Mouse (Mus musculus) large intestine, adult 2 months (tissue): ENCODE measurements around the gene Tomm40. TPM values are rescaled to one million over a fixed set of nuclear protein-coding genes. Genes with fewer than 3 reads are reported as not detected.
A peak's percentile ranks its signal among the peaks of the same experiment; 100 is the strongest.

Source experiments
- DNase-seq: peaks from one replicate; pipeline ENCODE4 v3.0.0-alpha.2; 2012; ENCODE audit warnings: low read depth, low spot score
- WGBS: fragments of 180-500 bp; shearing (Covaris S2); methylation state at CpG from one replicate; pipeline ENCODE4 v1.1.7; 2018; 5-methylcytosine and 5-hydroxymethylcytosine counted together
- polyA plus RNA-seq: library from polyadenylated mRNA; depleted of rRNA; stranded (reverse); fragments of >200 nt; gene quantifications from 2 replicates; pipeline ENCODE4 v1.2.3, GENCODE M21; 2012

Gene Tomm40
- polyA plus RNA-seq, 1 experiment, result 115 TPM

- DNase-seq, result no peak
- WGBS, result 56% methylated on average over 6 of the region's 6 CpGs
Observed at GRCm38 (mm10) chr7:19746426-19747201, 31.4 kb upstream of the Tomm40 start.

- no peak for DNase-seq
- 75% methylated on average over 10 of the region's 10 CpGs for WGBS
Observed at GRCm38 (mm10) chr7:19745971-19746370, 30.7 kb upstream of the Tomm40 start.

- WGBS, result 55% methylated on average over 14 of the region's 14 CpGs
- no peak for DNase-seq
Observed at GRCm38 (mm10) chr7:19744590-19745385, 29.6 kb upstream of the Tomm40 start.

- no peak for DNase-seq
- WGBS, result 80% methylated on average over 6 of the region's 6 CpGs
Observed at GRCm38 (mm10) chr7:19743791-19744190, 28.6 kb upstream of the Tomm40 start.

GRCm38 (mm10) chr7:19742468-19742867 is 27.2 kb upstream of the Tomm40 start:
- no peak for DNase-seq
- WGBS, result 50% methylated on average over 5 of the region's 5 CpGs

- no peak for DNase-seq
- WGBS, result 48% methylated on average over 8 of the region's 8 CpGs
Observed at GRCm38 (mm10) chr7:19741329-19742031, 26.2 kb upstream of the Tomm40 start.

GRCm38 (mm10) chr7:19740269-19740668 is 25.0 kb upstream of the Tomm40 start:
- DNase-seq, result no peak
- WGBS, result 86% methylated on average over 11 of the region's 11 CpGs

GRCm38 (mm10) chr7:19738771-19739170 is 23.5 kb upstream of the Tomm40 start:
- 90% methylated on average over 3 of the region's 3 CpGs for WGBS
- DNase-seq, result no peak

GRCm38 (mm10) chr7:19736389-19737057 is 21.3 kb upstream of the Tomm40 start:
- DNase-seq, result no peak
- WGBS, result 73% methylated on average over 16 of the region's 16 CpGs

- 89% methylated on average over 10 of the region's 10 CpGs for WGBS
- DNase-seq, result no peak
Observed at GRCm38 (mm10) chr7:19734178-19734666, 19.0 kb upstream of the Tomm40 start.

GRCm38 (mm10) chr7:19726541-19726940 is 11.3 kb upstream of the Tomm40 start:
- no peak for DNase-seq
- 93% methylated on average over 4 of the region's 4 CpGs for WGBS

- 42% methylated on average over 12 of the region's 12 CpGs for WGBS
- DNase-seq, result peak; percentile 48
Observed at GRCm38 (mm10) chr7:19724167-19724566, 8.9 kb upstream of the Tomm40 start.

GRCm38 (mm10) chr7:19722754-19723195 is 7.5 kb upstream of the Tomm40 start:
- WGBS, result 82% methylated on average over 6 of the region's 6 CpGs
- DNase-seq, result no peak

- 92% methylated on average over 4 of the region's 4 CpGs for WGBS
- no peak for DNase-seq
Observed at GRCm38 (mm10) chr7:19719200-19719599, 4.0 kb upstream of the Tomm40 start.

- DNase-seq, result no peak
- 90% methylated on average over 5 of the region's 5 CpGs for WGBS
Observed at GRCm38 (mm10) chr7:19718297-19718952, 3.2 kb upstream of the Tomm40 start.

- WGBS, result 89% methylated on average over 4 of the region's 4 CpGs
Observed at GRCm38 (mm10) chr7:19717346-19717745, 2.1 kb upstream of the Tomm40 start.

GRCm38 (mm10) chr7:19716822-19717221 is 1.6 kb upstream of the Tomm40 start:
- WGBS, result 85% methylated on average over 2 of the region's 2 CpGs
- no peak for DNase-seq

More at GRCm38 (mm10) chr7:19717346-19717745, 2.1 kb upstream of the Tomm40 start:
- DNase-seq, result no peak

- no peak for DNase-seq
- WGBS, result 4% methylated on average over 18 of the region's 18 CpGs
Observed at GRCm38 (mm10) chr7:19716055-19716682, 931 bp upstream of the Tomm40 start.
